Mouse (Mus musculus) liver, embryonic 13.5 days (tissue): ENCODE measurements at regions not wholly inside any gene's neighbourhood (a gene's known extent, or its start where the extent isn't known, plus 50 kb on each side); places are given as distances from the start of the nearest gene placed in this dataset.

Source experiments
- ATAC-seq: fragments of 200-750 bp; cut with Nextera tagmentation; 2 replicates; pipeline ENCODE4 v1.8.0; 2017; ENCODE audit warnings: low read depth, mild to moderate bottlenecking, moderate number of reproducible peaks, moderate library complexity
- DNase-seq: peaks from one replicate; pipeline ENCODE4 v3.0.0; 2022
- H3K27ac ChIP-seq: fragments of 300-500 bp; sonication (generic); 2 replicates; pipeline ENCODE4 v1.5.1; 2015; ENCODE audit warnings: moderate library complexity, mild to moderate bottlenecking, inconsistent platforms
- H3K27me3 ChIP-seq: fragments of 300-500 bp; sonication (generic); 2 replicates; pipeline ENCODE4 v1.6.1; 2015; ENCODE audit warnings: mild to moderate bottlenecking, inconsistent platforms
- H3K36me3 ChIP-seq: fragments of 300-500 bp; sonication (generic); 2 replicates; pipeline ENCODE4 v1.6.1; 2015; ENCODE audit warnings: mild to moderate bottlenecking, inconsistent platforms
- H3K4me1 ChIP-seq: fragments of 300-500 bp; sonication (generic); replicated peaks from 2 replicates; pipeline ENCODE4 v1.6.1; 2015; ENCODE audit warnings: inconsistent platforms
- H3K4me2 ChIP-seq: fragments of 300-500 bp; sonication (generic); 2 replicates; pipeline ENCODE4 v1.6.1; 2015; ENCODE audit warnings: inconsistent platforms, mild to moderate bottlenecking, moderate library complexity
- H3K4me3 ChIP-seq: fragments of 300-500 bp; sonication (generic); replicated peaks from 2 replicates; pipeline ENCODE4 v1.5.1; 2015; ENCODE audit warnings: mild to moderate bottlenecking, inconsistent platforms
- H3K9ac ChIP-seq: fragments of 300-500 bp; sonication (generic); 2 replicates; pipeline ENCODE4 v1.6.1; 2015; ENCODE audit warnings: mild to moderate bottlenecking, inconsistent platforms
- H3K9me3 ChIP-seq: fragments of 300-500 bp; sonication (generic); replicated peaks from 2 replicates; pipeline ENCODE4 v1.6.1; 2016; ENCODE audit warnings: inconsistent platforms
- WGBS: fragments of 180-500 bp; shearing (Covaris S2); methylation state at CpG from one replicate; pipeline ENCODE4 v1.1.7; 2015; ENCODE audit not compliant: insufficient replicate concordance; 5-methylcytosine and 5-hydroxymethylcytosine counted together

DNA sequence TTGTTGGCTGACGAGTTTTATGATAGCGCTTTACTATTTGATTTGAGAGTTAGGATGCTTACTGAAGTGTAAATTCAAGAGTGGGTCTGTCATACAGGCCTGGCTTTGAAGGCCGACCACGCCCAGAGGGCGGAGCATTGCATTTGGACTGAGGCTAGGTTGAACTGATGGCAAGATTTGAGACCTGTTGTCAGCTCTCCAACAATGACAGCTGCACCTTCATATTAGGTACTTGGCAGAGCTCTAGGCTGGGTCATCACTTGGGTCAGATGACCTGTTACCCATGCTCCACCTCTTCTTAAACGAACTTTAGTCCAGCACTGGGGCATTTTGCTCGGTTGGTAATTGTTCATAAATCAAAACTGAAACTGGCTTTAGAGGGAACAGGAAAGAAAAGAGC, 231.1 kb upstream of the Ptbp2 start:
- no peaks in the 10 kb centered on the region for H3K27me3 ChIP-seq
- H3K4me1 ChIP-seq, result no peaks in the 10 kb centered on the region
- no peaks in the 10 kb centered on the region for H3K9me3 ChIP-seq
- no peak overlapping the region for H3K4me2 ChIP-seq
- no peak overlapping the region for H3K9ac ChIP-seq
- DNase-seq (no peak), ATAC-seq (no peak)
- no peak overlapping the region for H3K4me3 ChIP-seq
- H3K27ac ChIP-seq, result no peak overlapping the region
- 67% methylated on average over 7 of the region's 7 CpGs for whole genome bisulfite sequencing
- H3K36me3 ChIP-seq, result no peaks in the 10 kb centered on the region

DNA sequence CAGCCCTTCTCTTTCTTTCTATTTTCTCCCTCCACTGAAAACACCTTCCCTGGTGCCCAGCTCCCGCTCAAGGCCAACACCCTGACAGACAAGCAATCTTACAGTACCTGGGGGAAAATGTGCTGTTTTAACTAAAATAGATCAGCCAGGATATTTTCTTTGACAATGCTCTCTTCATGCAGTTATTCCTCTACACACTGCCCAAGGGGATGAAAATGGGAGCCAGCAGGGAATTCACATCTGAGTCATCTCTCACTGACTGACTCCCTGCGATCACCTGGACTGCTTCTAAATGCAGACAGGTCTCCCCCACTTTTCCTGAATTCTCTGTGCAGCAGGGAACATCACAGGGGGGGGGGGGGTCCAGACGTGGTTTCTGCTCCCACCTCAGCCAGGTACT, 227.6 kb upstream of the Ptbp2 start:
- DNase-seq (no peak), ATAC-seq (no peak)
- H3K4me1 ChIP-seq, result no peaks in the 10 kb centered on the region
- no peak overlapping the region for H3K9ac ChIP-seq
- 17% methylated on average over 3 of the region's 3 CpGs for WGBS
- no peak overlapping the region for H3K27ac ChIP-seq
- H3K36me3 ChIP-seq, result no peaks in the 10 kb centered on the region
- no peak overlapping the region for H3K4me2 ChIP-seq
- H3K27me3 ChIP-seq, result no peaks in the 10 kb centered on the region
- H3K4me3 ChIP-seq, result no peak overlapping the region
- no peaks in the 10 kb centered on the region for H3K9me3 ChIP-seq

DNA sequence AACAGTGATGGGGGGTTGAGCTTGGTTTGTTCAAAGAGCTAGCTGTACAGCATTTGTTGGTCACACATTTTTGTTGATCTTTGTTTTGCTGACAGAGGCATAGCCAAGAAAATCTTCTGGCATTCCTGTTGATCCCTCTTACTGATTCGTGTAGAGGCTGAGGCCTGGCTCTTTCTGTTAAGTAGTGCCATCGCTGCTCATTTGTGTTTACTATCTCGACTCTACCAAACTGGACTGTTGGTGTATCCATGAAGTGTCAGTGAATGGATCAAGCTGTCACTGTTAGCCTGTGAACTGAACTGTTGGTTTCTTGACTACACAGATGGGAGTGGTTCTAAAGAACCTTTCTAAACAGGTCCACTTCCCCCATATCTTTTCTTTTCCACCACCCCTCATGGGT, 223.8 kb upstream of the Ptbp2 start:
- 63% methylated on average over 3 of the region's 3 CpGs for WGBS
- DNase-seq (no peak), ATAC-seq (no peak)
- Histone ChIP-seq H3K27me3 (no peaks in the 10 kb centered on the region), H3K4me1 (no peaks in the 10 kb centered on the region), H3K36me3 (no peaks in the 10 kb centered on the region), H3K9ac (no peak overlapping the region), H3K27ac (no peak overlapping the region), H3K9me3 (no peaks in the 10 kb centered on the region), H3K4me3 (no peak overlapping the region), H3K4me2 (no peak overlapping the region)

GRCm38 (mm10) chr3:120004588-120004987, 220.3 kb upstream of the Ptbp2 start:
- Histone ChIP-seq H3K4me2 (no peak overlapping the region), H3K27me3 (no peaks in the 10 kb centered on the region), H3K4me3 (no peak overlapping the region), H3K9me3 (no peaks in the 10 kb centered on the region), H3K36me3 (no peaks in the 10 kb centered on the region), H3K9ac (no peak overlapping the region), H3K27ac (no peak overlapping the region), H3K4me1 (no peaks in the 10 kb centered on the region)
- DNase-seq, result no peak
- 75% methylated on average over 3 of the region's 3 CpGs for WGBS
- ATAC-seq, result no peak

DNA sequence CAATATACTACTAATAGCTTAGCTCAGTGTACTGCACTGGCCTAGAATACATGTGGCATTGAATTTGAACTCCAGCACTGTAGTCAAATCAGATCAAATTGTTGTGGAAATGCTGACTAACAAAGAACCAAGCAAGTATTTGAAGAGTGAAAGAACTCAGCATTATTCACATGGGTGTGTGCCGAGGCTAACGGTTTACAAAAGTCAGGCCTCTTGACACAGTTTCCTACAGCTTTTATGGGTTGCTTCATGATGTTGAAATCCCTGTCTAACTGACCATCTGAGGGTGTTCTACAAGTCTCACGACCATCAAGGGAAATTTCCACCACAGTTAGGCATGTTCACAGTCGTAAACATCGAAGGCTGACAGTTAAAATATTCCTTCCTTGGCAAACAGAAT, 216.0 kb upstream of the Ptbp2 start:
- no peaks in the 10 kb centered on the region for H3K9me3 ChIP-seq
- no peak overlapping the region for H3K9ac ChIP-seq
- no peak for ATAC-seq
- 58% methylated on average over 5 of the region's 5 CpGs for WGBS
- no peaks in the 10 kb centered on the region for H3K27me3 ChIP-seq
- H3K4me2 ChIP-seq, result no peak overlapping the region
- H3K4me1 ChIP-seq, result no peaks in the 10 kb centered on the region
- DNase-seq, result no peak
- H3K36me3 ChIP-seq, result no peaks in the 10 kb centered on the region
- no peak overlapping the region for H3K4me3 ChIP-seq
- H3K27ac ChIP-seq, result no peak overlapping the region

GRCm38 (mm10) chr3:119996258-119996988, 212.2 kb upstream of the Ptbp2 start:
- no peak for DNase-seq
- Histone ChIP-seq H3K36me3 (no peaks in the 10 kb centered on the region), H3K27me3 (no peaks in the 10 kb centered on the region), H3K27ac (no peak overlapping the region), H3K9me3 (no peaks in the 10 kb centered on the region), H3K4me1 (no peaks in the 10 kb centered on the region), H3K4me2 (no peak overlapping the region), H3K4me3 (no peak overlapping the region), H3K9ac (no peak overlapping the region)
- WGBS, result 60% methylated on average over 9 of the region's 9 CpGs
- no peak for ATAC-seq

GRCm38 (mm10) chr3:119995781-119996180, 211.5 kb upstream of the Ptbp2 start:
- 67% methylated on average over 4 of the region's 4 CpGs for WGBS
- no peaks in the 10 kb centered on the region for H3K27me3 ChIP-seq
- ATAC-seq (no peak), DNase-seq (no peak)
- H3K36me3 ChIP-seq, result no peaks in the 10 kb centered on the region
- no peaks in the 10 kb centered on the region for H3K9me3 ChIP-seq
- H3K9ac ChIP-seq, result no peak overlapping the region
- H3K4me1 ChIP-seq, result no peaks in the 10 kb centered on the region
- no peak overlapping the region for H3K4me2 ChIP-seq
- H3K4me3 ChIP-seq, result no peak overlapping the region
- no peak overlapping the region for H3K27ac ChIP-seq

- DNase-seq, result no peak
- H3K4me2 ChIP-seq, result no peak overlapping the region
- ATAC-seq, result no peak
Observed at GRCm38 (mm10) chr3:119987245-119987852, 203.1 kb upstream of the Ptbp2 start.

DNA sequence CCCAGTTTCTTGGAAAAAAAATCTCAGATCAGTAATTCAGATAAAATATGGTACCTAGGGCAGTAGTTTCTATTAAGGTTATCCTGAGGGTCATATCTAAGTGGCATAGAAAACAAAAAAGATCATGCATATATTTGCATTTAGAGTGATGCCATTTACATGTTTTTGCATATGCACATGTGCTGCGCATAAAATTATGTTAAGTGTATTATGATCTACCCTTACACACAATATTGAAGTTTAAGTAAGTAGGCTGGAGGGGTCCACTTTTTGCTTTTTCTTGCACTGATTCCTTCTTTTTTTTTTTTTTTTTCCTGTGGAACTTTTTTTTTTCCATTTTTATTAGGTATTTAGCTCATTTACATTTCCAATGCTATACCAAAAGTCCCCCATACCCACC, 193.1 kb upstream of the Ptbp2 start:
- H3K4me2 ChIP-seq, result no peak overlapping the region
- H3K4me1 ChIP-seq, result no peaks in the 10 kb centered on the region
- ATAC-seq (no peak), DNase-seq (no peak)
- no peaks in the 10 kb centered on the region for H3K9me3 ChIP-seq
- H3K36me3 ChIP-seq, result no peaks in the 10 kb centered on the region
- no peak overlapping the region for H3K9ac ChIP-seq
- no peak overlapping the region for H3K4me3 ChIP-seq
- H3K27me3 ChIP-seq, result no peaks in the 10 kb centered on the region
- whole genome bisulfite sequencing, result 82% methylated on average over 1 of the region's 1 CpGs
- H3K27ac ChIP-seq, result no peak overlapping the region

More at GRCm38 (mm10) chr3:119987245-119987852, 203.1 kb upstream of the Ptbp2 start:
- Histone ChIP-seq H3K36me3 (no peaks in the 10 kb centered on the region), H3K27ac (no peak overlapping the region), H3K27me3 (no peaks in the 10 kb centered on the region), H3K4me3 (no peak overlapping the region), H3K9me3 (no peaks in the 10 kb centered on the region; the same call in 1 of the 2 replicates), H3K4me1 (no peaks in the 10 kb centered on the region), H3K9ac (no peak overlapping the region)
- WGBS, result 55% methylated on average over 3 of the region's 3 CpGs

- Histone ChIP-seq H3K27me3 (no peaks in the 10 kb centered on the region), H3K36me3 (no peaks in the 10 kb centered on the region), H3K4me2 (no peak overlapping the region), H3K4me1 (no peaks in the 10 kb centered on the region), H3K9ac (no peak overlapping the region), H3K9me3 (no peaks in the 10 kb centered on the region), H3K4me3 (no peak overlapping the region), H3K27ac (no peak overlapping the region)
- DNase-seq (no peak), ATAC-seq (no peak)
- 53% methylated on average over 3 of the region's 3 CpGs for WGBS
Observed at GRCm38 (mm10) chr3:119976363-119976762, 192.1 kb upstream of the Ptbp2 start.

- ATAC-seq, result no peak
- Histone ChIP-seq H3K9ac (no peak overlapping the region), H3K27me3 (no peaks in the 10 kb centered on the region), H3K4me1 (no peaks in the 10 kb centered on the region), H3K4me2 (no peak overlapping the region), H3K36me3 (no peaks in the 10 kb centered on the region), H3K4me3 (no peak overlapping the region), H3K27ac (no peak overlapping the region), H3K9me3 (no peaks in the 10 kb centered on the region)
- WGBS, result 28% methylated on average over 5 of the region's 5 CpGs
- DNase-seq, result no peak
Observed at GRCm38 (mm10) chr3:119958799-119959467, 174.7 kb upstream of the Ptbp2 start.

- Histone ChIP-seq H3K4me2 (no peak overlapping the region), H3K36me3 (no peaks in the 10 kb centered on the region), H3K9ac (no peak overlapping the region), H3K9me3 (no peaks in the 10 kb centered on the region), H3K4me3 (no peak overlapping the region), H3K27me3 (no peaks in the 10 kb centered on the region), H3K4me1 (no peaks in the 10 kb centered on the region), H3K27ac (no peak overlapping the region)
- ATAC-seq, result no peak
- whole genome bisulfite sequencing, result 65% methylated on average over 8 of the region's 8 CpGs
- no peak for DNase-seq
Observed at GRCm38 (mm10) chr3:119957529-119957928, 173.3 kb upstream of the Ptbp2 start.
